Mouse (Mus musculus) megakaryocyte, adult 5-6 weeks (primary cell): ENCODE results near the gene Gm8909. TPM values are rescaled to one million over a fixed set of nuclear protein-coding genes. Genes with fewer than 3 reads are reported as not detected.
"Not testable (repeated sequence)": the region's sequence is repeated elsewhere in the genome, so short reads cannot be mapped to it uniquely, and the experiment has no call there.

ENCODE experiments used
- ATAC-seq: 2 replicates; pipeline ENCODE4 v1.8.0; 2016; ENCODE audit warnings: mild to moderate bottlenecking, inconsistent platforms; ENCODE audit not compliant: poor library complexity, severe bottlenecking
- total RNA-seq, 2 experiments: library from RNA; stranded (forward) in 1 of 2; stranded (reverse) in 1 of 2; fragments of 153-499, 151-499 nt in 1 of 2; fragments of 221-1000, 200-1000 nt in 1 of 2; gene quantifications; 2 replicates each; pipeline versions ENCODE4 v1.2.3 to v1.2.4; 2015 to 2017

Gene Gm8909
- total RNA-seq, 2 experiments from 2014 or later: not detected

DNA sequence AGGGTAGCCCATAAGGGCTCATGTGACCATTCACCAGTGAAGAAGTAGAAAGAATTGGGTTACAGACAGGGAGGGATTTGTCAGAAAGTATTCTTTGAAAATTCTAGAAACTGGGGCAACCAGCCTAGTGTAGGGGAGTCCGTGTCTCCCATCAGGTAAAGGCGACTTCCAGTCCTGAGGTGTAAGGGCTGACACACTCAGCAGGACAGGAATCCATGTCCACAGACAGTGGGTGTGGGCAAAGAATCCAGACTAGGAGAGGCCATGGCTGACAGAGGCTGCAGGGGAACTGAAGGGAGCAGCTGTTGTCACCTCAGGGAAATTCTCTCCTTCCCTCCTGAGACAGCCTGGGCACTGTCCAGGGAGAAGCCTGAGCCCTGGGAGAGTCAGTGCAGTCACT, 1.4 kb downstream of the Gm8909 start:
- not testable (repeated sequence) for ATAC-seq

DNA sequence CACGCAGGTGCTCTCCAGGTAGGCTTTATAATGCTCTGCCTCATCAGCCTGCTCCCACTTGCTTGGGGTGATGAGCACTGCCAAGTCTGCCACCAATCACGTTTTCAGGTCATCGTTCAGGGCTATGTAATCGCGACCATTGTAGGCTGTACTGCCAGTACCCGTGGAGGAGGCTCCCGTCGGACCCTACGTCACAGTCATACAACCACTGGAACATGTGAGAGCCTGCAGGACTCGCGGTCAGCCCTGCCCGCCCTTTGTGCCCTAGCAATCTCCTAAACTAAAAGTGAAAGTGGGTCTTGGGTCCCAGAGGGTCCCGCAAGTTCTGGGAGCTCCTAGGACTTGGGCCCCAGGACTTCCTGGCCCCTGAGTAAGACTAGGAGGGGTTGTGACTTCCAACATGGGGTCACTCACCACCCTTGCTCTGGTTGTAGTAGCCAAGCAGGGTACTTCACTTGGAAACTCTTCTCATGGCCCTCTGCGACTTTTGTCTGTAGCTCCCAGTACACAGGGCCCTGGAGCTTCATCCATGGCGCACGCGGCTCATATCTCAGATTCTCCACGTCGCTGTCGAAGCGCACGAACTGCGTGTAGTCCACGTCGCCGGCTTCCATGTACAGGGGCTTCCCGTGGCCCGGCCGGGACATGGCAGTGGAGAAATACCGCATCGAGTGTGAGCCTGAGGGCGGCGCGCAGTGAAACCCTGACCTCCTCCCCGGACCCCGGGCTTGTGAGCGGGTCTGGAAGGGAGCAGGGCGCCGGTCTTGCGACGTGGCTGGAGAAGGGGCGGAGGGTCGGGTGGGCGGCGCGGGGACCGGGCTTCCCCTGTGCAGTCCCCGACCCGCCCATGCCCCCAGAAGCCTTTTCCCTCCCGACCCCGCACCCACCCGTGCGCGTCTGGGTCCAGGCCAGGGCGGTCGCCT, 6.9 kb downstream of the Gm8909 start:
- 0 out of 2 replicates have a peak, but pooled peaks have one; percentile 24 for ATAC-seq

DNA sequence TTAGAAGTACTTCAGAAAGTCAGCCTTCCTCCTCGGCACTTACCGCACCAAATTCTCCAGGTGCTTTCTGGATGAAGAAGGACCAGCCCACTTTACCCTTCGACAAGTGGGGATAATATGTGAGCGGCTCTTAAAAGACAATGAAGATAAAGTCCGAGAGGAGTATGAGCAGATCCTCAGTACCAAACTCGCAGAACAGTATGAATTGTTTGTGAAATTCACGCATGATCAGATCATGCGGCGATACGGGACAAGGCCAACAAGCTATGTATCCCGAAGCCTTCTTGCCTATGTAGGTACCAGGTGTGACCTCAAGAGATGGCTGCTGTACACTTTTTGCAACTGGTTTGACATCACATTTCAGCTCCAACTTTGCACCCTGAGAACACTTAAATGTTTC, 10.1 kb downstream of the Gm8909 start:
- ATAC-seq: not testable (repeated sequence)

DNA sequence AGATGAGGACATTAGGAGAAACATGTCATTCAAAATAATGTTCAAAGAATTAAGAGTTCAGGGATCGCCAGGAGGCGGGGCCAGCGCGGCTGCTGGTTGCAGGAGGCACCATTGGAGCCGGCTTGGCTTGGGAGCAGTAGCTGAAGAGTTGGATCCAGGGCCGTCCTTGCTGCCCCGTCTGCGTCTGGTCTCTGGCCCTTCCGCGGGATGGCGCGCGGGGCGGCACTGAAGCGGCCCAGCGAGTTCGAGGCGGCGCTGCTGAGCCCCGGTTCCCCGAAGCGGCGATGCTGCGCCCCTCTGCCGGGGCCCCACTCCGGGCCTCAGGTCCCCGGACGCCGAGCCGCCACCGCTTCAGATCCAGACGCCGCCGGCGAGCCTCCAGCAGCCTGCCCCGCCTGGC, 10.6 kb downstream of the Gm8909 start:
- not testable (repeated sequence) for ATAC-seq

DNA sequence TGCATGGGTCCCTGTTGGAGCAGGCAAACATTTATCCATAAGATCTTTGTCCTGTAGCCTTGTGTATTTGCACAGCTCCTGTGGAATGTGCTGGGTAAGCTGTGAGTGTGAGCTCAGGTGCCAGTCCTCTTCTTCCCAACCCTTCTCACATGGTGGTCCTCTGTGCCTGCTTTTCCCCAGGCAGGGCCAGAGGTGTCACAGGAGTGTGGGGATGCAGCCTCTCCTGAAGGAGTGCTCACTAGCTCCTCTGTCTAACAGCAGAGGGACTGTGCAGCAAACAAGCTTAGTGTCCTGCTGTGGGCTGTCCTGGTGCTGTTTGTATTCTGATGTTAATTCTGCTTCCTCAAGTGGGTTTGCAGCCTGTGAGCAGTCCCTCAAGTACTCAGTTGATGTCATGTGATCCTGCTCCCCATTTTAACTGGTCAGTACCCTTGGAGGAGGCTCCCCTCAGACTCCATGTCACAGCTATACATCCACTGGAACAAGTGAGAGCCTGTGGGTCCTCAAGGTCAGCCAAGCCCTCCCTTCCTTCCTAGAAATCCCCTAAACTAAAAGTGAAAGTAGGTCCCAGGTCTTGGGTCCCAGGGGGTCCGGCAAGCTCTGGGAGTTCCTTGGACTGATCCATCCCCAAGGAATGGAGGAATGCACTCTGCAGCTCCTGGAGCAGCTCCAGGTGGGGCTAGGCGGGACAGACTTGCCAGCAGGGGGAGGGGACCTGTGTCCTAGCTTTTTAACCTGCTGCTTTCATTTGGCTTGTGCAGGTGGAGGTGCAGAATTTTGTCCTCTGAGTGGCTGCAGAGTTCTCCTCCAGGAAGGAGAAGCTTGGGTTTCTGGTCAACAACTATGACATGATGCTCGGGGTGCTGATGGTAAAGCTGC, 13.8 kb downstream of the Gm8909 start:
- ATAC-seq: no peak

DNA sequence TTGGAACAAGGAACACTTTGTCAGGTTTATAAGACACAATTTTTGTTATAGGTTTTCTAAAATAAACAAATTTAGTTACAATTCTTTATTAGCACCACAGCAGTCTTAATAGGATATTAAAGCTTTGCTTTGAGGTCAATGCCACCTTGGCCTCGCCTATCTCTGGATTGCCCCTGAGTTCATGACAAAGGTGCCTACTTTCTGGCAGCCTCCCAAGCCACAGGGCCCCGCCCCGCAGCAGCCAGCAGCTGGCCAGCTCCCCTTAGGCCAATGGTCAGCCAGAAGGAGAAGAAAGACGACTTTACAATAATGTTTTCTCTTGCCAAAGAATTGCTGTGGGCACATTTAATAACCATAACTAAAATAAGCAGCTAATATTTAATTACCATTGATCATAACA, 17.1 kb downstream of the Gm8909 start:
- not testable (repeated sequence) for ATAC-seq

DNA sequence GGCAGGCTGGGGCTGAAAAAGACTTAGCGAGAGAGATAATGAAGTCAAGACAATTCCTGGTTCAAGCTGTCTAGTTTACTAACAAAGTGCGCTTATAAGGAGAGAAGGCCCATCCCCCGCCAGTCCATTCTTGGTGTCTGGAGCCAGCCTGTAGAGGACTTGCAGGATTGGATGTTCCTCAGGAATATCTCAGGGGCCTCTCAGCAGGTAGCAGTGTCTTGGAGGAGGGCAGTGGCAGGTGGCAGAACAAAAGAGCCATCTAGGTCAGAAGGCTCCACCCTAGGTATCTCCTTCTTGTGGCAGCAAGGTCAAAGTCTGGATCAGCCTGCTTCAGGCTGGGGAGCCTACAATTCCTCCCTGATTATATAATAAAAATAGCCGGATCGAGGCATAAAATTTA, 19.9 kb downstream of the Gm8909 start:
- ATAC-seq: not testable (repeated sequence)

DNA sequence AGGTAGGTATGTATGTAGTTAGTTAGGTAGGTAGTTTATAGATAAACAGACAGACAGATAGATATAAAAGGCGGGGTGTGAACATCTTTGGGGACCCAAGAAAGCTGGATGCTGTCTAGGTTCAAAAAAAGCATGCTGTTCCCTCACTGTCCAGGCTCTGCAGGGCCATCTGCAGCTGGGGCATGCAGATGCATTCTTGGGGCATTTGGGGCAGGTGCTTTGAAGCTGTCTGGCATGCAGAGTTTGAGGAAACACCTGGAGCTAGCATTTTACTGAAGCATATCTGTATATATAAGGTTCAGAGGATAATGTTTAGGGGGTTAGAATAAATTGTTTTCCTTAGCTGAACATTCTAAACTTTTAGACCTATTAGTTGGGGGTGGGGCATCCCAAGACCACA, 21.4 kb downstream of the Gm8909 start:
- ATAC-seq: not testable (repeated sequence)

DNA sequence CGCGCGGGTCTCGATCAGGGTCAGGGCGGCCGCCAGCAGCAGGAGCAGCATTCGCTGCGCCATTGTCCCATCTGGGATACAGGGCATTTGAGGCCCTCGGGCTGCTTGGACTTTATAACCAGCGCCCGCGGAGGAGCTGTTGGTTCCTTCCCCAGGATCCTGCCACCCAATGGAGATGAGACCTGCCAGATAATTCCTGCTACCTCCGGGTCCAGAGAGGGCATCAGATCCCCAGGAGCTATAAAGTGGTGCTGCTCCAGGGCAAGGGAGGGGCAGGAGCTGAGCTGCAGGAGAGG, 22.5 kb downstream of the Gm8909 start:
- ATAC-seq: not testable (repeated sequence)

DNA sequence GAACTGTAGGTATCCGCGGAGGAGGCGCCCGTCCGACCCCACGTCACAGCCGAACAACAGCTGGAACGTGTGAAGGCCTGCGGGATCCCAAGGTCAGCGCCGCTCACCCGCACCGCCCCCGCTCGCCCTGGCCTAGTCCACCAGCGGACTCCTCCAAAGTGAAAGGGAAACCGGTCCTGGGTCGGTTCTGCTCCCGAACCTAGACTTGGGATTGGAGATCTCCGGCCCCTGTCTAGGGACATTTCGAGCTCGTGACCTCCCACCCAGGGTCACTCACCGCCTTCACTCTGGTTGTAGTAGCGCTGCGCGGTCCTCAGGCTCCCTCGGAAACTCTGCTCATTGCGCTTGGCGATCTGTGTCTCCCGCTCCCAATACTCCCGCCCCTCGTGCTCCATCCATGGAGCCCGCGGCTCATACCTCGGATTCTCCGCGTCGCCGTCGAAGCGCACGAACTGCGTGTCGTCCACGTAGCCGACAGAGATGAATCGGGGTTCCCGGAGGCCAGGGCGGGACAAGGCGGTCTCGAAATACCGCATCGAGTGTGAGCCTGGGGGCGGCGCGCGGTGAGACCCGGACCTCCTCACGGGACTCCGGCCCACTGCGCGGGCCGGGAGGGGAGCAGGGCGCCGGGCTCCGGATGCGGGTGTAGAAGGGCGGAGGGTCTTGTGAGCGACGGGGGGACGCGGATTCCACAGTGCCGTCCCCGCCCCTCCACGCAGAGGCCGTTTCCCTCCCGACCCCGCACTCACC, 23.1 kb downstream of the Gm8909 start:
- ATAC-seq: peak; percentile 72

DNA sequence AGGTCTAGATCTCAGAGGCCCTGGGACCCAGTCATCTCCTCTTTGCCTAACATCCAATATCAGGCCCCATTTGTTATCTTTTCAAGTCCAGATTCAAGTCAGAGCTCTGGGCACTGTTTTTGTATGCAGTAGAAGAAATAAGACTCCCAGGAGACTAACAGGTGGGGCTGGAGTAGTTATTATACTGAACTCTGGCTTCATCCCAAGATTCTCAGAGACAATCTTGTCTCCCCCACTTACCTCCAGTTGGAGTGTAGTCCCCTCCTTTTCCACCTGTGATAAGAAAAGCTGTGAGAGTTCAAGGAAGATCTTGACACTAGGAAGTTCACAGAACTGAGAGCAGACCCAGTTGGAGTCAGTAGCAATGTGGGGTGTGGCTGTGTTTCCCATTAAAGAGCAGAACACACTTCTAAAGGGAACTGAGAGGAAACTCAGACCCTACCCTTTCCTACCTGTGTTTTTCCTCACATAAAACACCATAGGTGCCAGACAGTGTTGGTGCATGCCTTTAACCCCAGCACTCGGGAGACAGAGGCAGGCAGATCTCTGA, 32.0 kb downstream of the Gm8909 start:
- not testable (repeated sequence) for ATAC-seq

DNA sequence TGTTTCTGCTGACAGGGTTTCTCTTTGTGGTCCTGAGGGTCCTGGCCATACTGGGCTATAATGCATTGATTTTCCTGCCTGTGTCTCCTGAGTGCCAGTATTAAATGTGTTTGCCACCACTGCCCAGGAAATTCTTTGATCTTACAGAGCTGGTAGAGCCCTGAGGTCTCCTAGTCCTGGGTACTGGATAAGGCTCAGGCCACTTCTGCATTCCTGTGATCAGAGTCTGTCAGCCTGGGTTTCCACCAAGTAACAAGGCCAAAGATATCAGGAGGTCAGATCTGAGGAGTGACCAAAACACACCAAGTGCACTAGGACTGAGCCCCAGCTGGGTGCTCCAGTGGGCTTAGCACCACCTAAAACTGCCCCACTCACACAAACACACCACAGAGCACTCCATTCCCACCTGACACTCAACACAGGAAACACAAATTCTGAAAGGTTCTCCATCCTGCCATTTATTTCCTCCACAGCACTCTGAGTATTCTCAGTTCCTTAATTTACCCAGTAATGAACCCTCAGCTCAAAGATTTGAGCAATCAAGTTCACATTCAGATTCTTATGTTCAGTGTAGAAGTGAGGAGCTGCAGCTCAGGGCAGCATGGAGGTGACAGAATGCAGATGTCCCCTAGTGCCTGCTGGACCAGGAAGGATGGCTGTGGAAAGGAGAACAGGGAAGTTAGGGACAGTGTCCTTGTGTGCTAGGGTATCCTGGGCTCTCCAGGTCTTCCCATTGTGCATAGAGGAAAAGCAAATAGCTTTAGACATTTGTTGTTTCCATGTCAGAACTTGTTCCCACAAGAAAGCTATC, 32.7 kb downstream of the Gm8909 start:
- peak; percentile 68 for ATAC-seq

DNA sequence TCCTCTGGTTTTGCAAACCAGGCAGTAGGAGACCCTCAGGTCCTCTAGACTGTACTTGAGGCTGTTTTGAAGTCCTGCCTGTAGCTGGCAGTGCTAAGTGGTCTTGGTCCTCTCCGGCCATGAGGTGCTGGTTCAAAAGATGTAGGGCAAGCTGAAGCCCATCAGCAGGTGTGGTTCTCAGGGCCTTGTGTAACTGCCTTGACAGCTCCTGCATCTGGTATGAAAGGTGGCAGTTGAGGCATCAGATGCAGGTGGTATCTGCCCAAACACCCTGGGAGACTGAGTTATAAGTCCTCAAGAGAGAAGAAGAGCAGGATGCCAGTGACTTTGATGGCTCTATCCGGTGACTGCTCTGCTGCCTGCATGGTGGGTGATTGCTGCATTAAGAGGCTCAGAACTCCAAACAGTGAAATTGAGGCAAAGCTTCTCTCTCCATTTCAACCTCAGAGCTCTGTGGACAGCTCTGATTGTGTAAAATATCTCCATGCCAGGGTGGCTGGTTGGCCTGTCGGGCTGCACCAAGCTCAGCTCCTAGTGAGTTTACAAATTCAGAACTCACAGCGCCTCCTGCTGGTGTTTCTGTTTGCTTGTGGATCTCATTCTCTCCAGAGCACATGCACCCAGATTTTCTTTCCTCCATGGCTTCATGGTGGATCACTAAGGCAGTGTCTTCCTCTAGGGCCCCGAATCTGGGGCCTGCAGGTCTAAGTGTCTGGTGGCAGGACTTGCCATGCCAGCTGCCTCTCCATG, 36.6 kb downstream of the Gm8909 start:
- ATAC-seq: no peak

DNA sequence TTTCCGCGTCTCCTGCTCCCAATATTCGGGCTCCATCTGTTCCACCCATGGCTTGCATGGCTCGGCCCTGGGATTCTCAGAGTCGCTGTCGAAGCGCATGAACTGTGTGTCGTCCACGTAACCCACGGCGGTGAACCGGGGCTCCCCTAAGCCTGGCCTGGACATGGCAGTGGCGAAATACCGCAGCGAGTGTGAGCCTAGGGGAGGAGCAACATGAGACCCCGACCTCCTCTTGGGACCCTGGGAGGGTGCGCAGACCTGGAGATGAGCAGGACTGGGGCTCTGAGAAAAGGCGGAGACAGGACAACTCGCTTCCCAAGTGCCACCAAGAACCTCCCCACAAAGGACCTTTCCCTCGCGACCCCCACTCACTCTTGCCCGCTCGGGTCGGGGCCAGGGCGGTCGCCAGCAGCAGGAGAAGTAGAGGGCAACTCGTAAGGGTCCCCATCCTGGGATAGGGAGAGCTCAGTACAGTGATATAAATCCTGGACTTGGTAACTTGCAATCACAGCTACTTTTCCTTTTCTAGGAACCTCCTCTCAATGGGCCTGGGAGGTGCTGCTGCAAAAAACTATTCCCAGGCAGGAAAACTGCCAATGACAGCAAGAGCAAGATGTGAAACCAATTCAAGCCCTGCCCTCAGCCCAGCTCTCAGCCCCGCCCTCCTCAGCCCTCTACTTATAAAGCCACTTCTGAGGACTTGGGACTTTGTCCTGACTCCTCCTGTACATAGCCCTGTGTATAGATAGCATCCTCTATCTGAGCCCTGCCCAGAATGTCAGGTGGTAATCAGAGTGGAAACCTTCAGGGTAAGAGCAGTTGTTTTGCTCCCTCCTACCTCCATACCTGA, 39.1 kb downstream of the Gm8909 start, which contains the start of gene Gm7030:
Gene Gm7030 (minus strand): TSS at position 458 of the 850 bp plus-strand sequence.
- ATAC-seq: not testable (repeated sequence)

DNA sequence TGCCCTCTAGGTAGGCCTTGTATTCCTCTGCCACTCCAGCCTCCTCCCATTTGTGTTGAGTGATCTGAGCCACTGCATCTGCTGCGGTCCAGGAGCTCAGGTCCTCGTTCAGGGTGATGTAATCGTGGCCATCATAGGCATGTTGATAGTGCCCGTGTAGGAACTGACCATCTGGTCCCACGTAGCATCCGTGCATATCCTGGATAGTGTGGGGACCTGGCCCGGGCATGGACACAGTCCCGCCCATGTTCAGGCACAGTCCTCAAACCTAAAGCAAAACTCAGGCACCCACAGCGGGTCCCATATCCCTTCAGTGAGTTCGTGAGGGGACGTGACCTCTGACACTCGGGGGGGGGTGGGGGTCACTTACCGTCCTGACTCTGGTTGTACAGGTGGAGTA, 39.8 kb downstream of the Gm8909 start:
- not testable (repeated sequence) for ATAC-seq

DNA sequence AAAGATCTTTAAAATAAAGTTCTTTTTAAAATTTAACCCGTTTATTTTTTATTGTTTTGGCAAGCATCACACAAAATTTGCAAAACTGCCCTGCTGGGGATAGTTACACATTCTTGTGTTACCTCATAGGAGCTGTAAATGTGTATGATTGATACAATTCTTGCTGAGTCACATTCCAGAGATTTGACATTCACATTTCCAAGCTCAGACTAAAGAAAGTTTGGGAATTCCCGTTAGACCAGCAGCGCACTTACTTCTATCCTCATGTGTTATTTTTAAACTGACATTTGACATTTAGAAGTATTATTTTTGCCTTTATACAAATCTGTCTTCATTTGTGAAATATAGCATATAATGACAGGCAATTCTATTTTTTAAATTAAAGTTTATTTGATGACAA, 44.2 kb downstream of the Gm8909 start:
- not testable (repeated sequence) for ATAC-seq

DNA sequence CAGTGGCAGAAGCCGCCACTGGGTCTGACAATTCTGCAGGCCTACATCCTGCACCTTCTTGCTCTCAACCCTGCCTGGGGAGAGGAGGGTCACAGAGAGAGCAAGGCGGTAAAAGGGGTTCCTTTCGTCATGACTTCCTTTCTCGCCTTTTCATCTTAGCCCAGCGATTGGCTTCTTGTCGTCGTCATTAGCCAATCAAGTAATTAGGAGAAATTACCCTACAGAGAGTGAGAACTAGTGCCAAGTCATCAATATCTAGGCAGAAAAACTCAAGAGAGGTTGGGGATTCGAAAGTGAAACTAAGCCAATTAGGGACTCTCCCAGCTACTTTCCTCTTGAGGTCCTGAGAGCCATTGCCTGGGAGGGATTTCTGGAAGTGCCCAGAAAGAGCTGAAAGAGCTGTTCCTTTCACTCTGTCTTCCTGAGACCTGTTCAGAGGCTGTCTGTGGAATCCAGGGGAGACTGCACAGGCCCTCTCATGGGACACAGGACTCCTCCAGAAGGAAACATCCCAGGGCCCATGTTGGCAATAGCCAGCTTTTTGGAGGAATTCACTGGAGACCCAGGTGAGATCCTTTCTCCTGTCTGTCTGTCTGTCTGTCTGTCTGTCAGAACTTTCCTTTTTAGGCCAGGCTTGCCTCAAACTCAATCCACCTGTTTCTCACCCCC, 46.9 kb downstream of the Gm8909 start, which contains the start of gene Gm19684:
Gene Gm19684 (plus strand): TSS at position 327 of the 669 bp plus-strand sequence.
- peak; percentile 94 for ATAC-seq
